Mouse (Mus musculus) myocyte (in vitro differentiated cells): Measurements from ENCODE around the gene Smim20.

Experiments used
- CEBPB ChIP-seq: IDR thresholded peaks from 2 replicates; pipeline ENCODE4 v1.6.1; 2011; ENCODE audit warnings: mild to moderate bottlenecking, moderate library complexity; ENCODE audit not compliant: poor library complexity, insufficient read depth, severe bottlenecking
- E2F4 ChIP-seq: IDR thresholded peaks from one replicate; pipeline ENCODE4 v1.6.1; 2011; ENCODE audit warnings: mild to moderate bottlenecking, control low read depth, moderate library complexity; ENCODE audit not compliant: insufficient read depth
- MAX ChIP-seq: IDR thresholded peaks from one replicate; pipeline ENCODE4 v1.6.1; 2011; ENCODE audit warnings: low read depth, mild to moderate bottlenecking, control low read depth
- MYOD1 ChIP-seq, 3 experiments: IDR thresholded peaks; one replicate each; pipeline ENCODE4 v1.6.1; 2011; ENCODE audit warnings: control low read depth in 2 of 3, low read depth in 2 of 3, mild to moderate bottlenecking in 2 of 3, moderate library complexity in 1 of 3; ENCODE audit not compliant: insufficient read length in 2 of 3, control insufficient read depth in 1 of 3
- MYOG ChIP-seq, 3 experiments: IDR thresholded peaks; one replicate each; pipeline ENCODE4 v1.6.1; 2011; ENCODE audit warnings: control low read depth in 2 of 3, low read depth in 2 of 3, mild to moderate bottlenecking in 2 of 3; ENCODE audit not compliant: insufficient read length in 2 of 3, control insufficient read depth in 1 of 3, insufficient read depth in 1 of 3
- POLR2A ChIP-seq: IDR thresholded peaks from one replicate; pipeline ENCODE4 v1.6.1; 2011; ENCODE audit warnings: low read depth, mild to moderate bottlenecking, control low read depth, moderate library complexity; ENCODE audit not compliant: insufficient read length
- POLR2AphosphoS2 ChIP-seq: IDR thresholded peaks from one replicate; pipeline ENCODE4 v1.6.1; 2011; ENCODE audit warnings: low read depth, control low read depth; ENCODE audit not compliant: insufficient read length
- TCF12 ChIP-seq: IDR thresholded peaks from one replicate; pipeline ENCODE4 v1.6.1; 2011; ENCODE audit warnings: mild to moderate bottlenecking, control low read depth; ENCODE audit not compliant: poor library complexity, insufficient read depth, severe bottlenecking
- TCF3 ChIP-seq: IDR thresholded peaks from one replicate; pipeline ENCODE4 v1.6.1; 2011; ENCODE audit warnings: low read depth, control low read depth; ENCODE audit not compliant: insufficient read length
- USF1 ChIP-seq: IDR thresholded peaks from one replicate; pipeline ENCODE4 v1.6.1; 2011; ENCODE audit warnings: low read depth, mild to moderate bottlenecking, control low read depth, moderate library complexity

DNA sequence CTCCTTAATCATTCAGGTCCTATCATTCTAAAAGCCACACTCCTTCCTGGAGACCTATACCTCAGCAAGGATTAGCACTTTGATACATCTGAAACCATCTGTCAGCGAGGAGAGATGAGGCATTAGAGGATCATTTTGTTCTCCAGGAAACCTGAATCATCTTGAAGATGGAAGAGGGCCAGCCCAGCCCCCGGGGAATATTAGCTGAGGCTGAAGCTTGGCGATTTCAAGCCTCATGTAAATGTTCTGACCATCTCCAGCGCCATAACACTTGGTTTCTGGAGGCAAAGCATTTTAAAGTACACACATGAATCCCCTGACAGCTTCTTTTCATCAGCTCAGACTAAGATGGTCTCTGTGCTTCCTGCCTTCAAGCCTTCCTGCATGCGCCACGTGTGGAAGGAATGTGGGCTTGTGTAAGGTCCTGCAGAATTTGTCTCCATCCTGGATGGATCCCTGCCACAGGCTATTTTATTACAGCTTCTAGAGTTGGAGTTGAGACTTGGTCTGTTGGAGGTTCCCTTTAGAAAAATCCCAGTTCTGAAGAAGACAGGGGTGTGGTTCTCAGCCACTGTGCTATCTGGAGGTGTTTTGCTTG lies 1.3 kb downstream of the Smim20 start:
- TF ChIP-seq POLR2AphosphoS2 (no peak), POLR2A (no peak), USF1 (no peak), MYOG (IDR thresholded peaks at IDR 0.05; ENCODE audit: control insufficient read depth in 1 of 3, insufficient read depth in 1 of 3, insufficient read length in 2 of 3, low read depth in 2 of 3) (no peak), E2F4 (no peak), TCF12 (no peak), TCF3 (no peak), MYOD1 (IDR thresholded peaks at IDR 0.05; ENCODE audit: control insufficient read depth in 1 of 3, insufficient read length in 2 of 3, low read depth in 2 of 3) (no peak), CEBPB (no peak), MAX (no peak)
